Mouse (Mus musculus) lung, embryonic 16.5 days (tissue): Measurements from ENCODE around the gene Cabp7. TPM values are rescaled to one million over a fixed set of nuclear protein-coding genes. Genes with fewer than 3 reads are reported as not detected.

Experiments
- ATAC-seq: fragments of 200-750 bp; cut with Nextera tagmentation; 2 replicates; pipeline ENCODE4 v1.8.0; 2017; ENCODE audit warnings: low read depth, mild to moderate bottlenecking, moderate library complexity
- H3K27ac ChIP-seq: fragments of 300-500 bp; sonication (generic); 2 replicates; pipeline ENCODE4 v1.5.1; 2014; ENCODE audit warnings: mild to moderate bottlenecking, control low read depth, low read length
- H3K27me3 ChIP-seq: fragments of 300-500 bp; sonication (generic); 2 replicates; pipeline ENCODE4 v1.6.1; 2014; ENCODE audit warnings: low read depth, low read length, mixed read lengths; ENCODE audit not compliant: control insufficient read depth, insufficient read depth
- H3K36me3 ChIP-seq: fragments of 300-500 bp; sonication (generic); 2 replicates; pipeline ENCODE4 v1.6.1; 2014; ENCODE audit warnings: low read length; ENCODE audit not compliant: control insufficient read depth, insufficient read depth
- H3K4me1 ChIP-seq: fragments of 300-500 bp; sonication (generic); replicated peaks from 2 replicates; pipeline ENCODE4 v1.6.1; 2014; ENCODE audit warnings: low read length, mixed read lengths; ENCODE audit not compliant: control insufficient read depth, insufficient read depth
- H3K4me2 ChIP-seq: fragments of 300-500 bp; sonication (generic); 2 replicates; pipeline ENCODE4 v1.6.1; 2014; ENCODE audit warnings: low read depth, low read length, control low read depth
- H3K4me3 ChIP-seq: fragments of 300-500 bp; sonication (generic); 2 replicates; pipeline ENCODE4 v1.5.1; 2014; ENCODE audit warnings: mild to moderate bottlenecking, low read length, control low read depth
- H3K9ac ChIP-seq: fragments of 300-500 bp; sonication (generic); 2 replicates; pipeline ENCODE4 v1.6.1; 2014; ENCODE audit warnings: low read length, control low read depth
- H3K9me3 ChIP-seq: fragments of 300-500 bp; sonication (generic); 2 replicates; pipeline ENCODE4 v1.6.1; 2016; ENCODE audit warnings: low read length; ENCODE audit not compliant: control insufficient read depth
- WGBS: fragments of 180-500 bp; shearing (Covaris S2); extraction: QIAGEN DNeasy Blood & Tissue Kit; methylation state at CpG from one replicate; pipeline ENCODE4 v1.1.7; 2014; 5-methylcytosine and 5-hydroxymethylcytosine counted together
- polyA plus RNA-seq: library from polyadenylated mRNA; unstranded; fragments of >200 nt; fragmentation: Nextera tagmentation; extraction: Ambion mirVana; gene quantifications from 2 replicates; pipeline ENCODE4 v1.2.1, GENCODE M21; 2015

Cabp7 gene
- polyA plus RNA-seq, 1 experiment from 2014 or later, result 0.14 TPM

- 24% methylated on average over 3 of the region's 3 CpGs for WGBS
- Histone ChIP-seq H3K27ac (no peak overlapping the region), H3K4me2 (no peak overlapping the region)
Observed at GRCm38 (mm10) chr11:4687874-4688273, 58.7 kb downstream of the Cabp7 start.

GRCm38 (mm10) chr11:4687027-4687426 lies 59.6 kb downstream of the Cabp7 start:
- 0 out of 2 replicates have a peak, but pooled peaks cover 2% of the 10 kb centered on the region for H3K4me1 ChIP-seq
- 71% methylated on average over 3 of the region's 3 CpGs for WGBS
- no peak overlapping the region for H3K4me2 ChIP-seq
- H3K27me3 ChIP-seq, result no peaks in the 10 kb centered on the region
- ATAC-seq, result no peak
- no peak overlapping the region for H3K4me3 ChIP-seq
- H3K9ac ChIP-seq, result no peak overlapping the region
- no peak overlapping the region for H3K27ac ChIP-seq
- H3K9me3 ChIP-seq, result no peaks in the 10 kb centered on the region
- 0 out of 2 replicates have a peak, but pooled peaks cover 9% of the 10 kb centered on the region for H3K36me3 ChIP-seq

More at GRCm38 (mm10) chr11:4687874-4688273, 58.7 kb downstream of the Cabp7 start:
- H3K4me3 ChIP-seq, result no peak overlapping the region
- H3K4me1 ChIP-seq, result 0 out of 2 replicates have a peak, but pooled peaks cover 2% of the 10 kb centered on the region
- no peaks in the 10 kb centered on the region for H3K9me3 ChIP-seq
- no peaks in the 10 kb centered on the region for H3K27me3 ChIP-seq
- ATAC-seq, result no peak
- H3K36me3 ChIP-seq, result 0 out of 2 replicates have a peak, but pooled peaks cover 8% of the 10 kb centered on the region
- H3K9ac ChIP-seq, result no peak overlapping the region

Other genes with a start within 250 kb of the Cabp7 start
- gene Mtmr3, start 151.9 kb downstream of the Cabp7 start, polyA plus RNA-seq, result 26.1 and 27.4 TPM in 2 replicates
- gene Gm11032, start 126.7 kb downstream of the Cabp7 start, polyA plus RNA-seq, result not detected in 2 replicates
- 34.1 and 35.9 TPM in 2 replicates for gene Ascc2, start 109.0 kb downstream of the Cabp7 start, polyA plus RNA-seq
- 806 and 839 TPM in 2 replicates for gene Uqcr10, start 42.4 kb downstream of the Cabp7 start, polyA plus RNA-seq
- 76.5 and 80.0 TPM in 2 replicates for gene Zmat5, start 42.1 kb downstream of the Cabp7 start, polyA plus RNA-seq
- gene Nf2, start 102.8 kb upstream of the Cabp7 start, polyA plus RNA-seq, result 40.1 and 41.6 TPM in 2 replicates
- gene Nipsnap1, start 127.2 kb upstream of the Cabp7 start, polyA plus RNA-seq, result 30.1 and 31.5 TPM in 2 replicates
- 29.6 and 30.7 TPM in 2 replicates for gene Thoc5, start 148.5 kb upstream of the Cabp7 start, polyA plus RNA-seq
- gene Nefh, start 201.3 kb upstream of the Cabp7 start, polyA plus RNA-seq, result 0.26 TPM in 2 replicates
- 46.0 and 48.3 TPM in 2 replicates for gene Ap1b1, start 240.0 kb upstream of the Cabp7 start, polyA plus RNA-seq